Mouse (Mus musculus) spleen, adult 18-20 months (tissue): ENCODE data around the gene Vps16.

Source experiments
- DNase-seq, 2 experiments: peaks; one replicate each; pipeline ENCODE4 v3.0.0; 2022; ENCODE audit warnings: mixed read lengths in 2 of 2

The Vps16 gene

GRCm38 (mm10) chr2:130461287-130462071 lies 37.3 kb downstream of the Vps16 start:
- no peak for DNase-seq

DNA sequence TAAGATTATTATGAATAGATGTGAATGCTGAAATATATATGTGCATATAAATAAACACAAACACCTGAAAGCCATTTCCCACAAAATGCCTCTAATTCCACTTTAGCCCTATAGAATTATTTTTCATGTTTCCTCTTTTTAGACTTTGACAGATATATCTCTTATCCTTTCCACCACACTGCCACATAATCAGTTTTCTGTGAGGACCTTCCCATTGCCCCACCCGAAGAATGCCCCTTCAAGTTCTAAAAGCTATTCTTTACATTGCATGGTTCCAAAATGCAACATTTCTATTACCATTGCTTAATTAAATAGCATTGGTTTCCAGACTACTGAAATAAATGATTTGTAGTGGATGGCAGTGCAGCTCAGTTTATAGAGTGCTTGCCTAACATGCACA lies 42.3 kb downstream of the Vps16 start:
- no peak for DNase-seq

DNA sequence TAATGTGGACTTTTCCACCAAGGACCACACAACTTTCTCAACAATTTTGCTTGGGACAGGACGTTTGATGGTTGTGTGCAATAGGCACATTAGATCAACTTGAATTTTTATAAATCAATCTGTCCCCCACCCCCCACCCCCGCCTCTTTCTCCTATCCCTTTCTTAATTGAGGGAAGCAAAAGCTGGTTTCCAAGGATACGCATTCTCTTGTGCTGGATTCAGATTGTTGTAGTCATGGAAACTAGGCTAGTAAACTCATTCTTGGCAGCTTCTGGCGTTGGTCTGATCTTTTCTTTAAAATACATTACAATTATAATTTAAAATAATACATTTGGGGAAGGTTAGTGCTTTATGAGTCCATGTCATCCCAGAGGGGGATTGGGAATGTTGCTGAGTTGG lies 45.2 kb downstream of the Vps16 start:
- DNase-seq, result no peak

DNA sequence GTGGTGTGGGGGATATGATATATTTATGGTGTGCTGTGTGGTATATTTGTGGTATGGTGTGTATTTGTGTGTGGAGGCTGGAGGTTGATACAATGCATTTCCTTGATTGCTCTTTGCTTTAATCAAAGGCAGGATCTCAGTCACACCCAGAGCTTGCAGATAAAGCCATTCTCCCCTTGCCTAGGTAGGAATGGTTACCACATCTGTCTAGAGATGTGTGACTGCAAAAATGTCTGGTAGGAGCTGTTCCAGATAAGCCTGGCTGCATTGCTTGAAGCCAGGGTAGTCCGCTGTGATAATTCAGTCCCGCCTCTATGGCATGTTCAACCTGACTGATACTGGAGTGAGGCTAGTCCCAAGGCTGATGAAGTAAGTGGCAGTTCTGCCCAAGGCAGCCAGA lies 45.8 kb downstream of the Vps16 start:
- DNase-seq, result no peak

DNA sequence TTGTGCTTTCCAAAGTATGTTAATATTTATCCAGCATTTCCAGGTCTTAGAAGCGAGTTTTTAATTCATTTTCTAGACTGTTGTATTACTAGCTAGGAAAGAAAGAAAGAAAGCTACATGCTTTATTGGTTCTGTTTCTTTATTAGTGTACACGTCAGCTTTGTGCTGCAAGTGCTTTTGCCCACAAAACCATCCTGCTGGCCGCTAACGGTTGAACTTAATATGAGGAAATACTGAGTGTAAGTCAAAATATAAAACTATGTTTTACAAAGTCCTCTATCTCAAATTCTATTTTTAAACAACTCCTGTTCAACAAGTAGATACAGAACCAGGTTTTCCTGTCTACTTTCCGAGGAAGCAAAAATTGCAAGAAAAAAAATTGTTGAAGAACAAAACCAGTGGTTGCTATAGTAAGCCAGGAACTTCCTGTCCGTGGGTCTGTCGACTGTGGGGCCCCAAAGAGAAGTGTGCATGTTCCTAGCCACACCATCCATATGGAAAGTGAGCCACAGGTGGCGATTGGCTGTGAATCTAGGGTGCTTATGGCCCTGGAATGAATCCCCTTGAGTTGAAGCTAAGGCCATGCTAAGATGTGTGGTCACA lies 48.9 kb downstream of the Vps16 start:
- no peak for DNase-seq

- DNase-seq, result no peak
Observed at GRCm38 (mm10) chr2:130475764-130476163, 51.6 kb downstream of the Vps16 start.

GRCm38 (mm10) chr2:130476666-130477297 lies 52.6 kb downstream of the Vps16 start:
- DNase-seq, result no peak

- no peak for DNase-seq
Observed at GRCm38 (mm10) chr2:130482177-130482576, 58.0 kb downstream of the Vps16 start.

GRCm38 (mm10) chr2:130482700-130483099 lies 58.6 kb downstream of the Vps16 start:
- DNase-seq, result no peak

GRCm38 (mm10) chr2:130484206-130484605 lies 60.1 kb downstream of the Vps16 start:
- DNase-seq, result no peak

- no peak for DNase-seq
Observed at GRCm38 (mm10) chr2:130488002-130488401, 63.9 kb downstream of the Vps16 start.

DNA sequence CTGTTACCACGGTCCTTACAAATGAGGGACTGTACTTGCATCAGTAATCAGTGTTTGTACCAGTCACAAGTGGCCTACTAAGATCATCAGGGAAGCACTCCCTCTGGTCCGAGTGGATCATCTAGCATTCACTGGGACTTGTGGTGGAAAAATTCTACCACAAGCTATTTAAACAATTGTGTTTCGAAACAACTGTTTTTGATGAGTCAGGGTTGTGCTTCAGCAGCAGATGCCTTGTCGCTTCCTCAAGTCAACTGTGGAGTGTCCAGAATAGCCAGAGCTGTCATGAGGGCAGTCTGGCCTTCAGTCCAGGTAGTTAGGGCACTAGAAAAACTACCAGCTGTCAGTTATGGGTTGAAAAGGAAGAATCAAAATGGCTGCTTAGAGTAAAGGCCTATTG lies 64.5 kb downstream of the Vps16 start:
- no peak for DNase-seq

- DNase-seq, result no peak
Observed at GRCm38 (mm10) chr2:130491162-130491561, 67.0 kb downstream of the Vps16 start.

- DNase-seq, result no peak
Observed at GRCm38 (mm10) chr2:130491587-130491986, 67.4 kb downstream of the Vps16 start.
